Mouse (Mus musculus) CH12.LX (cell line): ENCODE measurements around the gene Scnn1a.

Source experiments
- CHD2 ChIP-seq: IDR thresholded peaks from 2 replicates; pipeline ENCODE4 v1.6.1; 2011; ENCODE audit warnings: low read length, improper control_type of control experiment
- CTCF ChIP-seq, 2 experiments: IDR thresholded peaks in 1 of 2; conservative IDR thresholded peaks in 1 of 2; 2 replicates each; pipeline ENCODE4 v1.5.1; 2011 to 2012; ENCODE audit warnings: low read depth in 2 of 2, low read length in 2 of 2, improper control_type of control experiment in 1 of 2, inconsistent platforms in 1 of 2, mild to moderate bottlenecking in 1 of 2, moderate library complexity in 1 of 2
- MAFK ChIP-seq: IDR thresholded peaks from 2 replicates; pipeline ENCODE4 v1.6.1; 2011; ENCODE audit warnings: low read length, improper control_type of control experiment; ENCODE audit not compliant: insufficient replicate concordance
- MXI1 ChIP-seq: IDR thresholded peaks from 2 replicates; pipeline ENCODE4 v1.6.1; 2011; ENCODE audit warnings: mild to moderate bottlenecking, low read depth, low read length, improper control_type of control experiment
- PAX5 ChIP-seq: IDR thresholded peaks from 2 replicates; pipeline ENCODE4 v1.6.1; 2012; ENCODE audit warnings: low read length, inconsistent platforms, mixed read lengths
- POLR2A ChIP-seq: IDR thresholded peaks from 2 replicates; pipeline ENCODE4 v1.6.1; 2011; ENCODE audit warnings: low read depth, mild to moderate bottlenecking, improper control_type of control experiment, low read length
- POLR2AphosphoS2 ChIP-seq: IDR thresholded peaks from 2 replicates; pipeline ENCODE4 v1.6.1; 2011; ENCODE audit warnings: low read depth, low read length, improper control_type of control experiment
- USF1 ChIP-seq: IDR thresholded peaks from 2 replicates; pipeline ENCODE4 v1.6.1; 2014; ENCODE audit warnings: low read depth, mild to moderate bottlenecking, inconsistent platforms, low read length, improper control_type of control experiment
- USF2 ChIP-seq: conservative IDR thresholded peaks from 2 replicates; pipeline ENCODE4 v1.6.1; 2011; ENCODE audit warnings: low read depth, low read length, improper control_type of control experiment
- ZKSCAN1 ChIP-seq: IDR thresholded peaks from 2 replicates; pipeline ENCODE4 v1.6.1; 2012; ENCODE audit warnings: low read depth, inconsistent platforms, low read length, improper control_type of control experiment, borderline replicate concordance

- TF ChIP-seq MXI1 (no peak), POLR2AphosphoS2 (no peak), USF1 (no peak), POLR2A (no peak), CTCF (conservative IDR thresholded peaks at IDR 0.05 in 1 of 2, IDR thresholded peaks at IDR 0.05 in 1 of 2; ENCODE audit: low read depth in 2 of 2, low read length in 2 of 2) (no peak), MAFK (no peak), USF2 (no peak), PAX5 (no peak), CHD2 (no peak), ZKSCAN1 (no peak)
Measured at GRCm38 (mm10) chr6:125364448-125364847, 44.0 kb downstream of the Scnn1a start.
